Mouse (Mus musculus): Measurements from ENCODE around the gene Spint4. TPM values are rescaled to one million over a fixed set of nuclear protein-coding genes. Genes with fewer than 3 reads are reported as not detected.

Spint4 gene
- total and polyA plus RNA-seq, 3 experiments, result not detected

- TF ChIP-seq MAZ (IDR thresholded peaks at IDR 0.05; ENCODE audit: low read depth, low read length), result no peak
- TF ChIP-seq POLR2AphosphoS5 (IDR thresholded peaks at IDR 0.05; ENCODE audit: borderline replicate concordance, low read depth, low read length), result no peak
- no peak for TF ChIP-seq EP300 (IDR thresholded peaks at IDR 0.05; ENCODE audit: low read depth in 1 of 2, low read length in 2 of 2)
- TF ChIP-seq GATA1 (IDR thresholded peaks at IDR 0.05; ENCODE audit: low read depth, low read length), result no peak
- peaks cover 2% of the 10 kb centered on the region in 2 experiments; a peak in 1 of 4 replicates for H3K4me1 ChIP-seq (ENCODE audit: control insufficient read depth in 1 of 2, insufficient read depth in 2 of 2, low read length in 2 of 2)
- no peaks in the 10 kb centered on the region for H3K9me3 ChIP-seq (replicated peaks; ENCODE audit: insufficient read depth, low read length)
- no peak overlapping the region for H3K4me3 ChIP-seq (ENCODE audit: control insufficient read depth in 1 of 2, insufficient read depth in 1 of 2, low read depth in 2 of 2, low read length in 2 of 2)
- H3K36me3 ChIP-seq (ENCODE audit: control insufficient read depth in 1 of 2, insufficient read depth in 2 of 2, low read length in 2 of 2), result no peaks in the 10 kb centered on the region
- no peaks in the 10 kb centered on the region for H3K79me2 ChIP-seq (ENCODE audit: control insufficient read depth, insufficient read depth, low read length, poor library complexity)
- no peak overlapping the region for H3K27ac ChIP-seq (ENCODE audit: control insufficient read depth, low read depth, low read length)
- no peak for DNase-seq (ENCODE audit: low read depth, low spot score)
- H3K9ac ChIP-seq (ENCODE audit: control insufficient read depth, low read depth, low read length, poor library complexity, severe bottlenecking), result no peak overlapping the region
- H3K27me3 ChIP-seq (ENCODE audit: control insufficient read depth in 1 of 2, insufficient read depth in 2 of 2, low read length in 2 of 2), result peaks cover 0 to 8% of the 10 kb centered on the region in 2 experiments; a peak in 2 of 4 replicates
Measured at GRCm38 (mm10) chr2:164734839-164735238, 36.5 kb downstream of the Spint4 start.

DNA sequence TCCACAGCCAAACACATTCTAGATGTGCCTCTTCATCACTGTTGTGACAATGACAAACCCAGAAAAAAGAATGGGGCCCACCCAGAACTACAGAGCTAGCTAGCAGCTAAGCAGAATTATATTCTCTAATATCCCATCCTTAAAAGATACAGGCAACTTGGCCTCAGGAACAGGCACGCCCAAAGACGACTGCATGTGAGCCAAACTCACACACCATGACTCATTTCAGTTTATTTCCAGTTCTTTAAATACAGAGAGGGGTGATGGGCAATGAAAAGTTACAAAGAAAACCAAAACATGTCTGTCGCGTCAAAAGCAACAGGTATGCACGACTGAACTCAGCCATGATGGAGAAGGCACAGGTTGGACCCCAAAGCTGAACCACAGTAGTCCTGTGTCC is 37.1 kb downstream of the Spint4 start:
- no peak for DNase-seq (ENCODE audit: low read depth, low spot score)
- H3K4me3 ChIP-seq (ENCODE audit: control insufficient read depth in 1 of 2, insufficient read depth in 1 of 2, low read depth in 2 of 2, low read length in 2 of 2), result no peak overlapping the region
- H3K9me3 ChIP-seq (replicated peaks; ENCODE audit: insufficient read depth, low read length), result no peaks in the 10 kb centered on the region
- H3K27ac ChIP-seq (ENCODE audit: control insufficient read depth, low read depth, low read length), result no peak overlapping the region
- no peaks in the 10 kb centered on the region for H3K79me2 ChIP-seq (ENCODE audit: control insufficient read depth, insufficient read depth, low read length, poor library complexity)
- H3K9ac ChIP-seq (ENCODE audit: control insufficient read depth, low read depth, low read length, poor library complexity, severe bottlenecking), result no peak overlapping the region
- peaks cover 2 to 4% of the 10 kb centered on the region in 2 experiments; a peak in 1 of 4 replicates for H3K4me1 ChIP-seq (ENCODE audit: control insufficient read depth in 1 of 2, insufficient read depth in 2 of 2, low read length in 2 of 2)
- TF ChIP-seq NRF1 (IDR thresholded peaks at IDR 0.05; ENCODE audit: insufficient read depth, low read depth, low read length, poor library complexity, severe bottlenecking) (no peak), SMC3 (IDR thresholded peaks at IDR 0.05; ENCODE audit: low read depth, low read length) (no peak), ZMIZ1 (IDR thresholded peaks at IDR 0.05; ENCODE audit: low read depth, low read length) (no peak), EP300 (IDR thresholded peaks at IDR 0.05; ENCODE audit: low read depth in 1 of 2, low read length in 2 of 2) (no peak), USF1 (IDR thresholded peaks at IDR 0.05; ENCODE audit: low read depth, low read length) (no peak), CHD1 (IDR thresholded peaks at IDR 0.05; ENCODE audit: low read depth, low read length) (no peak), UBTF (IDR thresholded peaks at IDR 0.05; ENCODE audit: borderline replicate concordance, insufficient read depth, low read depth, low read length) (no peak), ZC3H11A (IDR thresholded peaks at IDR 0.05; ENCODE audit: low read depth, low read length) (no peak), MYC (IDR thresholded peaks at IDR 0.05; ENCODE audit: low read depth, low read length) (no peak), ELF1 (IDR thresholded peaks at IDR 0.05; ENCODE audit: low read depth, low read length) (no peak)
- no peaks in the 10 kb centered on the region for H3K36me3 ChIP-seq (ENCODE audit: control insufficient read depth in 1 of 2, insufficient read depth in 2 of 2, low read length in 2 of 2)
- peaks cover 0 to 8% of the 10 kb centered on the region in 2 experiments; a peak in 2 of 4 replicates for H3K27me3 ChIP-seq (ENCODE audit: control insufficient read depth in 1 of 2, insufficient read depth in 2 of 2, low read length in 2 of 2)

All from MEL (cell line).